Mouse (Mus musculus): ENCODE measurements around the gene Ahcy. TPM values are rescaled to one million over a fixed set of nuclear protein-coding genes. Genes with fewer than 3 reads are reported as not detected.
A peak's percentile ranks its signal among the peaks of the same experiment; 100 is the strongest.

The Ahcy gene
- polyA plus RNA-seq, 1 experiment from 2014 or later = 47.9 TPM

GRCm38 (mm10) chr2:155050504-155051236 lies 23.6 kb downstream of the Ahcy start:
- ATAC-seq = peak; percentile 92
- peak overlapping the region; percentile 32; the same call in 1 of the 2 replicates for H3K9ac ChIP-seq (ENCODE audit: low read depth, low read length)
- no peaks in the 10 kb centered on the region for H3K27me3 ChIP-seq (replicated peaks; ENCODE audit: control insufficient read depth, insufficient read depth, low read length)
- no peak; the same call in 1 of the 2 replicates for TF ChIP-seq CTCF (IDR thresholded peaks at IDR 0.05; ENCODE audit: low read depth)
- H3K36me3 ChIP-seq (ENCODE audit: control insufficient read depth, insufficient read depth) = no peaks in the 10 kb centered on the region
- H3K4me3 ChIP-seq (ENCODE audit: low read depth, low read length) = peak overlapping the region; percentile 44
- H3K9me3 ChIP-seq (ENCODE audit: control insufficient read depth) = no peaks in the 10 kb centered on the region
- H3K4me2 ChIP-seq (replicated peaks; ENCODE audit: low read depth) = peak overlapping the region; percentile 76
- peaks cover 10% of the 10 kb centered on the region; the same call in 1 of the 2 replicates for H3K4me1 ChIP-seq (replicated peaks; ENCODE audit: control insufficient read depth, insufficient read depth, low read length)
- H3K27ac ChIP-seq (ENCODE audit: low read depth, low read length) = peak overlapping the region; percentile 64; the same call in 1 of the 2 replicates
- under 1% methylated on average over 45 of the region's 45 CpGs for WGBS

GRCm38 (mm10) chr2:155050108-155050503 lies 24.2 kb downstream of the Ahcy start:
- no peaks in the 10 kb centered on the region for H3K9me3 ChIP-seq (ENCODE audit: control insufficient read depth)
- no peak for ATAC-seq

GRCm38 (mm10) chr2:155047452-155048178 lies 26.7 kb downstream of the Ahcy start:
- Histone ChIP-seq H3K36me3 (ENCODE audit: control insufficient read depth, insufficient read depth) (no peaks in the 10 kb centered on the region), H3K27ac (ENCODE audit: low read depth, low read length) (no peak overlapping the region), H3K9me3 (ENCODE audit: control insufficient read depth) (no peaks in the 10 kb centered on the region), H3K4me2 (replicated peaks; ENCODE audit: low read depth) (no peak overlapping the region), H3K4me3 (ENCODE audit: low read depth, low read length) (no peak overlapping the region), H3K27me3 (replicated peaks; ENCODE audit: control insufficient read depth, insufficient read depth, low read length) (no peaks in the 10 kb centered on the region), H3K9ac (ENCODE audit: low read depth, low read length) (no peak overlapping the region), H3K4me1 (replicated peaks; ENCODE audit: control insufficient read depth, insufficient read depth, low read length) (0 out of 2 replicates have a peak, but pooled peaks cover 5% of the 10 kb centered on the region)
- WGBS = 69% methylated on average over 7 of the region's 7 CpGs
- TF ChIP-seq CTCF (IDR thresholded peaks at IDR 0.05; ENCODE audit: low read depth) = no peak
- ATAC-seq = no peak

More at GRCm38 (mm10) chr2:155050108-155050503, 24.2 kb downstream of the Ahcy start:
- H3K4me1 ChIP-seq (replicated peaks; ENCODE audit: control insufficient read depth, insufficient read depth, low read length) = 0 out of 2 replicates have a peak, but pooled peaks cover 7% of the 10 kb centered on the region
- H3K36me3 ChIP-seq (ENCODE audit: control insufficient read depth, insufficient read depth) = no peaks in the 10 kb centered on the region
- peak overlapping the region; percentile 44 for H3K4me3 ChIP-seq (ENCODE audit: low read depth, low read length)
- peak overlapping the region; percentile 32; the same call in 1 of the 2 replicates for H3K9ac ChIP-seq (ENCODE audit: low read depth, low read length)
- peak overlapping the region; percentile 76 for H3K4me2 ChIP-seq (replicated peaks; ENCODE audit: low read depth)
- H3K27me3 ChIP-seq (replicated peaks; ENCODE audit: control insufficient read depth, insufficient read depth, low read length) = no peaks in the 10 kb centered on the region
- H3K27ac ChIP-seq (ENCODE audit: low read depth, low read length) = 0 out of 2 replicates have a peak overlapping the region, but pooled peaks have one; percentile 9
- WGBS = 14% methylated on average over 5 of the region's 5 CpGs
- 0 out of 2 replicates have a peak, but pooled peaks have one; percentile 4 for TF ChIP-seq CTCF (IDR thresholded peaks at IDR 0.05; ENCODE audit: low read depth)

GRCm38 (mm10) chr2:155046803-155047202 lies 27.5 kb downstream of the Ahcy start:
- H3K36me3 ChIP-seq (ENCODE audit: control insufficient read depth, insufficient read depth) = no peaks in the 10 kb centered on the region
- WGBS = 86% methylated on average over 2 of the region's 2 CpGs

GRCm38 (mm10) chr2:155045075-155045474 lies 29.2 kb downstream of the Ahcy start:
- Histone ChIP-seq H3K27ac (ENCODE audit: low read depth, low read length) (no peak overlapping the region), H3K4me3 (ENCODE audit: low read depth, low read length) (no peak overlapping the region), H3K9ac (ENCODE audit: low read depth, low read length) (no peak overlapping the region), H3K4me1 (replicated peaks; ENCODE audit: control insufficient read depth, insufficient read depth, low read length) (0 out of 2 replicates have a peak, but pooled peaks cover 2% of the 10 kb centered on the region), H3K27me3 (replicated peaks; ENCODE audit: control insufficient read depth, insufficient read depth, low read length) (no peaks in the 10 kb centered on the region), H3K36me3 (ENCODE audit: control insufficient read depth, insufficient read depth) (no peaks in the 10 kb centered on the region), H3K4me2 (replicated peaks; ENCODE audit: low read depth) (no peak overlapping the region), H3K9me3 (ENCODE audit: control insufficient read depth) (no peaks in the 10 kb centered on the region)
- ATAC-seq = no peak
- no peak for TF ChIP-seq CTCF (IDR thresholded peaks at IDR 0.05; ENCODE audit: low read depth)
- 87% methylated on average over 3 of the region's 3 CpGs for WGBS

More at GRCm38 (mm10) chr2:155046803-155047202, 27.5 kb downstream of the Ahcy start:
- H3K4me1 ChIP-seq (replicated peaks; ENCODE audit: control insufficient read depth, insufficient read depth, low read length) = 0 out of 2 replicates have a peak, but pooled peaks cover 5% of the 10 kb centered on the region
- no peak overlapping the region for H3K4me2 ChIP-seq (replicated peaks; ENCODE audit: low read depth)
- no peaks in the 10 kb centered on the region for H3K27me3 ChIP-seq (replicated peaks; ENCODE audit: control insufficient read depth, insufficient read depth, low read length)
- H3K4me3 ChIP-seq (ENCODE audit: low read depth, low read length) = no peak overlapping the region
- H3K27ac ChIP-seq (ENCODE audit: low read depth, low read length) = no peak overlapping the region
- no peak for TF ChIP-seq CTCF (IDR thresholded peaks at IDR 0.05; ENCODE audit: low read depth)
- H3K9ac ChIP-seq (ENCODE audit: low read depth, low read length) = no peak overlapping the region
- no peaks in the 10 kb centered on the region for H3K9me3 ChIP-seq (ENCODE audit: control insufficient read depth)
- ATAC-seq = no peak

- no peak overlapping the region for H3K27ac ChIP-seq (ENCODE audit: low read depth, low read length)
- H3K27me3 ChIP-seq (replicated peaks; ENCODE audit: control insufficient read depth, insufficient read depth, low read length) = no peaks in the 10 kb centered on the region
- ATAC-seq = no peak
- no peak overlapping the region for H3K4me2 ChIP-seq (replicated peaks; ENCODE audit: low read depth)
- WGBS = 68% methylated on average over 3 of the region's 3 CpGs
- no peaks in the 10 kb centered on the region for H3K36me3 ChIP-seq (ENCODE audit: control insufficient read depth, insufficient read depth)
- no peak overlapping the region for H3K4me3 ChIP-seq (ENCODE audit: low read depth, low read length)
- H3K9me3 ChIP-seq (ENCODE audit: control insufficient read depth) = no peaks in the 10 kb centered on the region
- H3K9ac ChIP-seq (ENCODE audit: low read depth, low read length) = no peak overlapping the region
- no peaks in the 10 kb centered on the region for H3K4me1 ChIP-seq (replicated peaks; ENCODE audit: control insufficient read depth, insufficient read depth, low read length)
- TF ChIP-seq CTCF (IDR thresholded peaks at IDR 0.05; ENCODE audit: low read depth) = no peak
Observed at GRCm38 (mm10) chr2:155044542-155044941, 29.8 kb downstream of the Ahcy start.
